Mouse (Mus musculus): ENCODE data around the gene Gpnmb. TPM values are rescaled to one million over a fixed set of nuclear protein-coding genes. Genes with fewer than 3 reads are reported as not detected.

Gpnmb gene
- polyA plus RNA-seq, 1 experiment from 2014 or later, result 0.45 TPM

DNA sequence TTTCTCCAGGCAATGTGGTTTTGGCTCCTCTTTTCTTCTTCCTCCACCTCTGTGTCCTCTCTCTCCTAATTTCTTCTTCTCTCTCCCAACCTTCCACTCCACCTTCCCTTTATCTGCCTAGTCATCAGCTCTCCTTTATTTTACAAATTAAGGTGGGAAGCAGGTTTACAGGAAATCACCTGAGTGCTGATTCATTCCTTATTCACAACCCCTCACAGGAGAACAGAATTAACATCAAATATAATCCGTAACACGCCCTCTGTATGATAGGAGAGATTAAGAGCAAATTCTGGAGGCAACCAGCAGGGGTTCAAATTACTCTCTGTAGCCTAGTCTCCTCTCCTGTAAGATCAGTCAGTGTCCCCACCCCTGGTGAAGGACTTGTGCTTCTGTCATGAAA lies 14.0 kb upstream of the Gpnmb start:
- ATAC-seq (ENCODE audit: insufficient number of reproducible peaks, insufficient read depth, low FRiP score, low read depth), result no peak
- no peak overlapping the region for H3K27ac ChIP-seq (ENCODE audit: low read length)
- WGBS, result 81% methylated on average over 2 of the region's 2 CpGs
- no peaks in the 10 kb centered on the region for H3K27me3 ChIP-seq (ENCODE audit: control insufficient read depth, insufficient read depth, low read length)
- no peak overlapping the region for H3K9ac ChIP-seq (replicated peaks; ENCODE audit: low read depth, low read length)
- no peaks in the 10 kb centered on the region for H3K4me1 ChIP-seq (ENCODE audit: control insufficient read depth, insufficient read depth, low read length)
- no peaks in the 10 kb centered on the region for H3K36me3 ChIP-seq (ENCODE audit: control insufficient read depth, insufficient read depth, low read length)
- no peak overlapping the region for H3K4me2 ChIP-seq (replicated peaks; ENCODE audit: low read depth, low read length)
- no peak overlapping the region for H3K4me3 ChIP-seq (ENCODE audit: low read depth, low read length)
- no peaks in the 10 kb centered on the region for H3K9me3 ChIP-seq (ENCODE audit: control insufficient read depth, low read depth, low read length)

DNA sequence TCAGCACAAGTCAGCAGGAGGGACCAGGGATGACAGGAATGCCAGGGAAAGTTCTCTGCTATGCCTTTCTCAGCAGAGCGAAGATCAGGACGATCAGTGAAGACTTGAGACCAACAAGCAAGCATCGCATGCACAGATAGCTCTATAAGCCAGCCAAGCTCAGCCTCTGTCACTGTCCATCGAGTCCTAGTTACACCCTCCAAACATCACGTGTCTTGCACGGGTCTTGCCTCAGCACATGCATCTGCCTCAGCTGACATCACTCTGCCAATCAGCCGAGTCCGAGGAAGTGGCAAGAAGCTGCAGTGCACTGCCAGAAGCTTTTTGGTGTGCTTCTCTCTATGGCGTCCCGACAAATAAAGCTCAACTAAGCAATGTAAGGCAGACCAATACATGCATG lies 13.0 kb upstream of the Gpnmb start:
- H3K4me2 ChIP-seq (replicated peaks; ENCODE audit: low read depth, low read length), result no peak overlapping the region
- H3K9me3 ChIP-seq (ENCODE audit: control insufficient read depth, low read depth, low read length), result no peaks in the 10 kb centered on the region
- 79% methylated on average over 10 of the region's 10 CpGs for WGBS
- no peaks in the 10 kb centered on the region for H3K27me3 ChIP-seq (ENCODE audit: control insufficient read depth, insufficient read depth, low read length)
- no peak for ATAC-seq (ENCODE audit: insufficient number of reproducible peaks, insufficient read depth, low FRiP score, low read depth)
- no peak overlapping the region for H3K27ac ChIP-seq (ENCODE audit: low read length)
- no peak overlapping the region for H3K9ac ChIP-seq (replicated peaks; ENCODE audit: low read depth, low read length)
- no peak overlapping the region for H3K4me3 ChIP-seq (ENCODE audit: low read depth, low read length)
- no peaks in the 10 kb centered on the region for H3K36me3 ChIP-seq (ENCODE audit: control insufficient read depth, insufficient read depth, low read length)
- H3K4me1 ChIP-seq (ENCODE audit: control insufficient read depth, insufficient read depth, low read length), result peaks cover 1% of the 10 kb centered on the region; the same call in 1 of the 2 replicates

DNA sequence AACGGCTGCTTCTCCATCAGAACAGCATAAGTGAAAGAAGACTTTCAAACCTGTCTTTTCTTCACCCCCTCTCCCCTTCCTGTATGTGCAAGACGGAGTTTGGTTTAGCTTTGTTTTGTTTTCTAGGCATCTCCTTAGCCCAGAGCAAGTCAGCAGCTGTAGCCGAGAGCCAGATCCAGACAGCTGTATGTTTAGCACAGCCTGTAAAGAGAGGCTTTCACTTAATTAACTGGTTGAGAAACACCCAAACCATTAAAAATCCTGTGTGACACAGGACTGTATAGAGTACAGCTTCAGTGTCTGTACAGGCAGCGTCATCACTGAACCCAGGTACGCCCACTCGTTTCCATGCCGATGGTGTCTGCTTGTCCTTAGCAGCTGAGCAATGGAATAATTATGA lies 11.1 kb upstream of the Gpnmb start:
- Histone ChIP-seq H3K4me3 (ENCODE audit: low read depth, low read length) (no peak overlapping the region), H3K4me1 (ENCODE audit: control insufficient read depth, insufficient read depth, low read length) (peaks cover 2% of the 10 kb centered on the region; the same call in 1 of the 2 replicates), H3K27ac (ENCODE audit: low read length) (no peak overlapping the region), H3K27me3 (ENCODE audit: control insufficient read depth, insufficient read depth, low read length) (no peaks in the 10 kb centered on the region), H3K9ac (replicated peaks; ENCODE audit: low read depth, low read length) (no peak overlapping the region), H3K36me3 (ENCODE audit: control insufficient read depth, insufficient read depth, low read length) (no peaks in the 10 kb centered on the region), H3K4me2 (replicated peaks; ENCODE audit: low read depth, low read length) (no peak overlapping the region), H3K9me3 (ENCODE audit: control insufficient read depth, low read depth, low read length) (no peaks in the 10 kb centered on the region)
- WGBS, result 77% methylated on average over 7 of the region's 7 CpGs
- no peak for ATAC-seq (ENCODE audit: insufficient number of reproducible peaks, insufficient read depth, low FRiP score, low read depth)

DNA sequence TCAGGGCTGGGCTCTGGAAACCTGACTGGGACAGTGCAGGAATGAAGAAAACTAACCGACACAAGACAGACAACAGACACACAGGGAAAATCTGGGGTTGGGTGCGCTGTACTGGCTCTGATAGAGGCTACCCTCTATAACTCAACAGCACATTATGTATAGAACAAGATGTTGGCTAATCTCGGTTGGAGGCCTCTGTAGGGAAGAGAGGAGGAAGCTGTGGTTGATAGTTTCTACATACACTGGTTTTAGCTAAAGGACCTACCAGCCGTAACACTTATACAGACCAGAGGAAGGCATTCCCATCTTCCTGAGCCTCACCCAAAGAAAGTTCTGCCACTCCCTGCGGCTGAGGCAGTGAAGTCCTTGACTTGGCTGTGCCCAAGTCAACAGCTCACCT lies 9.8 kb upstream of the Gpnmb start:
- Histone ChIP-seq H3K9ac (replicated peaks; ENCODE audit: low read depth, low read length) (no peak overlapping the region), H3K4me1 (ENCODE audit: control insufficient read depth, insufficient read depth, low read length) (peaks cover 2% of the 10 kb centered on the region; the same call in 1 of the 2 replicates), H3K27ac (ENCODE audit: low read length) (no peak overlapping the region), H3K4me2 (replicated peaks; ENCODE audit: low read depth, low read length) (no peak overlapping the region), H3K9me3 (ENCODE audit: control insufficient read depth, low read depth, low read length) (no peaks in the 10 kb centered on the region), H3K4me3 (ENCODE audit: low read depth, low read length) (no peak overlapping the region), H3K36me3 (ENCODE audit: control insufficient read depth, insufficient read depth, low read length) (no peaks in the 10 kb centered on the region), H3K27me3 (ENCODE audit: control insufficient read depth, insufficient read depth, low read length) (no peaks in the 10 kb centered on the region)
- ATAC-seq (ENCODE audit: insufficient number of reproducible peaks, insufficient read depth, low FRiP score, low read depth), result no peak
- 87% methylated on average over 5 of the region's 5 CpGs for WGBS

DNA sequence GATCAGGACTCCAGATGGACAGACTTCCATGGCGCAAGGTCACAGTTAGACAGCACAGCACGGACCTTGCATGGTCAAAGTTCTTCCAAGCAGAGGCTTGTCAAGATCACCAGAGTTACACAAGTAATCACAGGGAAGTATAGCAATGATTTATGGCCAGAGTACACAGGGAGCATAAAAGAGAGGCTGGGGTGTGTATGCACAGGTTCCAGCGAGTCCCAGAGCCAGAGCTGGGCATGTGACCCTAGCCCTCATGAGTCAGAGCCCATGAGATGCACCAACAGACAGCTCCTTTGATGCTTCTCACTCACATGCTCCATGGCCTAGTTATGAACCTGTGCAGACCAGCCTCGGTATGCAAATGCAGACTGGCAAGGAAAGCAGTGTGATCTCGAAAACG lies 8.3 kb upstream of the Gpnmb start:
- no peaks in the 10 kb centered on the region for H3K36me3 ChIP-seq (ENCODE audit: control insufficient read depth, insufficient read depth, low read length)
- no peak overlapping the region for H3K9ac ChIP-seq (replicated peaks; ENCODE audit: low read depth, low read length)
- no peak overlapping the region for H3K4me2 ChIP-seq (replicated peaks; ENCODE audit: low read depth, low read length)
- H3K4me1 ChIP-seq (ENCODE audit: control insufficient read depth, insufficient read depth, low read length), result peaks cover 2% of the 10 kb centered on the region; the same call in 1 of the 2 replicates
- peak; percentile 65; the same call in 1 of the 2 replicates for ATAC-seq (ENCODE audit: insufficient number of reproducible peaks, insufficient read depth, low FRiP score, low read depth)
- H3K9me3 ChIP-seq (ENCODE audit: control insufficient read depth, low read depth, low read length), result no peaks in the 10 kb centered on the region
- no peak overlapping the region; the same call in 1 of the 2 replicates for H3K27ac ChIP-seq (ENCODE audit: low read length)
- H3K4me3 ChIP-seq (ENCODE audit: low read depth, low read length), result no peak overlapping the region
- H3K27me3 ChIP-seq (ENCODE audit: control insufficient read depth, insufficient read depth, low read length), result no peaks in the 10 kb centered on the region
- 69% methylated on average over 6 of the region's 6 CpGs for WGBS

DNA sequence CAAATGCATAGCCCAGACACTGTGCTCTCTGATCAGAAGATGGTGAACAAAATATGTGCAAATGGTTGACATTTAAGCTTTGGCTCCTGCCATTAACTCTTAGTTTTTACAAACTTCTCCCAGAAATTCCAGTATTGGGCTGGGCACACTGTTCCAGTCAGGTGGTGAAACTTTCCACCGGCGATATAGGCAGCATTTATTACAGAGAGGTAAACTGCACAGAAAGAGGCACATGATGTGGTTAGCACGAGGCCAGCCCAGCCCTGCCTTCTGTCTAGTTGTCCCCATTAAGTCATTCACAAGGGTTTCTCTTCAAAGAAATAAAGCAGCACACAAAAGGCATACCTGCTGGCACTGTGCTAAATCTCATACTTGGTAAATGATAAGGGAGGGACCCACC lies 7.6 kb upstream of the Gpnmb start:
- H3K27ac ChIP-seq (ENCODE audit: low read length), result peak overlapping the region; percentile 48; the same call in 1 of the 2 replicates

DNA sequence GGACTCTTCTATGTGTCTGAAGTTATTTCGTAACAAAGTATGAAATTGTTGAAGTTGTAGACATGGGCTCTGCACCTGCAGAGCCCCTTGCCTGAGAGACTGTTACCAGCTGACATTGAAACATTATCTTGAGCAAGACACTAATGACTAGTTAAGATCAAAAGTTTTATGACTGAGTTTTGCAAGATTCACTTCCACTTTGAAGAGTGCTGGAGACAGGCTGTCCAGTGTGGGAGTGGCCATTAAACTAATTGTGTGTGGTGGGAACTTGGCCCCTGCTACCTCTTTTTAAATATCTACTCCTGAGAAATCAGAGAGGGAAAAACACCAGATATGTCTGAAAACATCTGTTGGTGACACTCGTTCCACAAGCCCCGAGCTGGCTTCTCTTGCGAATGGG lies 5.1 kb upstream of the Gpnmb start:
- Histone ChIP-seq H3K27ac (ENCODE audit: low read length) (no peak overlapping the region), H3K4me3 (ENCODE audit: low read depth, low read length) (no peak overlapping the region), H3K4me2 (replicated peaks; ENCODE audit: low read depth, low read length) (no peak overlapping the region), H3K36me3 (ENCODE audit: control insufficient read depth, insufficient read depth, low read length) (no peaks in the 10 kb centered on the region), H3K4me1 (ENCODE audit: control insufficient read depth, insufficient read depth, low read length) (peaks cover 2% of the 10 kb centered on the region; the same call in 1 of the 2 replicates), H3K9me3 (ENCODE audit: control insufficient read depth, low read depth, low read length) (no peaks in the 10 kb centered on the region), H3K9ac (replicated peaks; ENCODE audit: low read depth, low read length) (no peak overlapping the region), H3K27me3 (ENCODE audit: control insufficient read depth, insufficient read depth, low read length) (no peaks in the 10 kb centered on the region)
- no peak for ATAC-seq (ENCODE audit: insufficient number of reproducible peaks, insufficient read depth, low FRiP score, low read depth)
- WGBS, result 70% methylated on average over 4 of the region's 4 CpGs

More for the DNA sequence above, 7.6 kb upstream of the Gpnmb start:
- ATAC-seq (ENCODE audit: insufficient number of reproducible peaks, insufficient read depth, low FRiP score, low read depth), result no peak
- no peaks in the 10 kb centered on the region for H3K27me3 ChIP-seq (ENCODE audit: control insufficient read depth, insufficient read depth, low read length)
- WGBS, result 70% methylated on average over 3 of the region's 3 CpGs
- H3K9me3 ChIP-seq (ENCODE audit: control insufficient read depth, low read depth, low read length), result no peaks in the 10 kb centered on the region
- H3K9ac ChIP-seq (replicated peaks; ENCODE audit: low read depth, low read length), result no peak overlapping the region
- no peak overlapping the region for H3K4me3 ChIP-seq (ENCODE audit: low read depth, low read length)
- H3K4me2 ChIP-seq (replicated peaks; ENCODE audit: low read depth, low read length), result no peak overlapping the region
- H3K36me3 ChIP-seq (ENCODE audit: control insufficient read depth, insufficient read depth, low read length), result no peaks in the 10 kb centered on the region
- H3K4me1 ChIP-seq (ENCODE audit: control insufficient read depth, insufficient read depth, low read length), result peaks cover 2% of the 10 kb centered on the region; the same call in 1 of the 2 replicates

DNA sequence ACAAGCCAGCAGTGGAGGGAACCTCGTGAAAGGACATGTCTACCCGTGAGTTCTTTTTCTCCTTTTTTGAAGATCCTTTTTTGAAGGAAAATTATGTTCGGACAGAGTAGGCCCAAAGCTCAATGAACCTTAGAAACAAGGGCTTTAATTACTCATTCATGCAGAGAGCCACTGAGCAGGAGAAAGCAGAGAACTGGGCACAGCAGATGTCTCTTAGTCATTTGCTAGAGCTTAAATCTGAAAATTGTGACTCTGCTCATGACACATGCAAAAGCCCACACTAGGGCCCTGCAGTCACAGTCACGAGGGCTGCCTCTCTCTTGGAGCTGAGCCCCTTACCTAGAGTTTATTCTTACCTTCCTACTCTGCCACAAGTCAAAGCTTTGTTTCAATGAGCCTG lies 3.6 kb upstream of the Gpnmb start:
- WGBS, result 81% methylated on average over 4 of the region's 4 CpGs
- ATAC-seq (ENCODE audit: insufficient number of reproducible peaks, insufficient read depth, low FRiP score, low read depth), result no peak

DNA sequence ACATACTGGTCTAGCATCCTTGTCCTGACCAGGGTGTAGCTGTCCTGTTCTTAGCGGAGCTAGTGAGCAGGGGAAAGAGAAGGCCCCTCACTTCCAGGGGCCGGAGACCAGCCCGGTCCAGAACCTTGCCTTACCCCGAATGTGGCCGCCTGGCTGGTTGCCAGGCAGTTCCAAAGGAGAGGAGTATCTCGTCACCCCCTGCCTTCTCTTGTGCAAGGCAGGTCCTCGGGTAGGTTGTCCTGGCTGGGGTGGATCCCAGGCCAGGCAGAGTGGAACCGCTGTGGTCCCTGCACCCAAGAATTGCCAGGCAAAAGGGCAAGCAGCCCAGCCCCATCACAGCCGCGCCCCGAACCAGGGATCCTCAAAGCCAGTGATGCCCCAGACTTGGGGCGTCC lies 919 bp downstream of the Gpnmb start:
- H3K4me3 ChIP-seq (ENCODE audit: low read depth, low read length), result no peak overlapping the region
- H3K9me3 ChIP-seq (ENCODE audit: control insufficient read depth, low read depth, low read length), result no peaks in the 10 kb centered on the region
- ATAC-seq (ENCODE audit: insufficient number of reproducible peaks, insufficient read depth, low FRiP score, low read depth), result no peak
- 68% methylated on average over 12 of the region's 12 CpGs for WGBS
- no peak overlapping the region for H3K27ac ChIP-seq (ENCODE audit: low read length)
- no peaks in the 10 kb centered on the region for H3K36me3 ChIP-seq (ENCODE audit: control insufficient read depth, insufficient read depth, low read length)
- no peaks in the 10 kb centered on the region for H3K4me1 ChIP-seq (ENCODE audit: control insufficient read depth, insufficient read depth, low read length)
- H3K4me2 ChIP-seq (replicated peaks; ENCODE audit: low read depth, low read length), result no peak overlapping the region
- H3K9ac ChIP-seq (replicated peaks; ENCODE audit: low read depth, low read length), result no peak overlapping the region
- H3K27me3 ChIP-seq (ENCODE audit: control insufficient read depth, insufficient read depth, low read length), result no peaks in the 10 kb centered on the region

More for the DNA sequence above, 3.6 kb upstream of the Gpnmb start:
- Histone ChIP-seq H3K4me2 (replicated peaks; ENCODE audit: low read depth, low read length) (no peak overlapping the region), H3K27ac (ENCODE audit: low read length) (no peak overlapping the region), H3K36me3 (ENCODE audit: control insufficient read depth, insufficient read depth, low read length) (no peaks in the 10 kb centered on the region), H3K4me1 (ENCODE audit: control insufficient read depth, insufficient read depth, low read length) (peaks cover 2% of the 10 kb centered on the region; the same call in 1 of the 2 replicates), H3K9me3 (ENCODE audit: control insufficient read depth, low read depth, low read length) (no peaks in the 10 kb centered on the region), H3K9ac (replicated peaks; ENCODE audit: low read depth, low read length) (no peak overlapping the region), H3K27me3 (ENCODE audit: control insufficient read depth, insufficient read depth, low read length) (no peaks in the 10 kb centered on the region), H3K4me3 (ENCODE audit: low read depth, low read length) (no peak overlapping the region)

Measured in stomach, embryonic 14.5 days (tissue).